Mouse (Mus musculus) bone marrow macrophage, adult 2 months (primary cell): ENCODE results near the gene 1700020N01Rik.

Experiments
- CTCF ChIP-seq: IDR thresholded peaks from 2 replicates; pipeline ENCODE4 v1.5.1; 2012; ENCODE audit warnings: low read depth, mild to moderate bottlenecking, low read length, moderate library complexity
- POLR2A ChIP-seq: IDR thresholded peaks from 2 replicates; pipeline ENCODE4 v1.6.1; 2012; ENCODE audit warnings: mild to moderate bottlenecking, low read depth, low read length, borderline replicate concordance

- TF ChIP-seq CTCF (no peak), POLR2A (no peak)
These were observed 5.9 kb upstream of the 1700020N01Rik start for GRCm38 (mm10) chr10:21587041-21587440.
